Mouse (Mus musculus): ENCODE data around the gene Cenph.
"Not testable (repeated sequence)": the region's sequence is repeated elsewhere in the genome, so short reads cannot be mapped to it uniquely, and the experiment has no call there.

Cenph gene

DNA sequence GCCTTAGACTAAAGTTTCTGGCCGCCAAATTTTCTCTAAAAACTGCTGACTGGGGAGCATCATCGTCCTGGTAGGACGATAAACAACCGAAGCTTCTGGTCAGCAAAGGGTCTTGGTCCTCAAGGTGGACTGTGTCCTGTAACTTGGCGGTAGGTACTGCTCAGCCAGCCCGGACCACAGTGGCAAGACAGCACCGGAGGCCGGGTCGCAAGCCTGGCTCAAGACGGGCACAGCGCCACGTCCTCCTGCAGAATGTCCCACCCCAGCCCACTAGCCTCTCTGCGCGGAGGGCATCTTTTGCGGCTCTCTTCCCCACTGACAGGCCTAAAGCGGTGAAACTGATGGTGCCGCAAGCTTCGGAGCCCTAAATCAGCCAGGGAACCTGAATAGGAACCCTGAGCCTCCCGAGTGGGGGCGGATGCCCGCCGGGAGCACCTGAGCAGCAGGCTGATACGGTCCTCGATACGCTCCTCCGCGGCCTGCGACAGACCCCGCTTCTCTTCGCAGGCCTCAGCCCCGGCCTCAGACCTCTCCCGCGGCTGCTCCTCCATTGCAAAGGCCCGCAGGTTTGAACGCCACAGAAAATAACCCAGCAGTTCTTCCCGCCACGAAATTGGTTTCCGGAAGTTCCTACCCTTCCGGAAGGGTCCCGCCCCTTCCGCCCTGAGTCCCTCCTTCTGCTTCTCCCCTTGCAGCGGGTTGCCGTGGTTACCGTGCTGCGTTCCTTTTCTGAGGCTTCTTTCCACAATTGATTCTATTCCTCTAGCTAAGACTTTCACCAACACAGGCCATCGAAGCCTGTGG lies at the start of gene Cenph:
Cenph (minus strand) TSS at position 648 of the 804 bp plus-strand sequence.
- in situ Hi-C loops (cut with MboI; ENCODE audit: low pct_unique_long_range_greater_than_20kb in 1 of 2, low sequenced_read_pairs in 2 of 2, unreplicated experiment in 1 of 2), result no loop called here

DNA sequence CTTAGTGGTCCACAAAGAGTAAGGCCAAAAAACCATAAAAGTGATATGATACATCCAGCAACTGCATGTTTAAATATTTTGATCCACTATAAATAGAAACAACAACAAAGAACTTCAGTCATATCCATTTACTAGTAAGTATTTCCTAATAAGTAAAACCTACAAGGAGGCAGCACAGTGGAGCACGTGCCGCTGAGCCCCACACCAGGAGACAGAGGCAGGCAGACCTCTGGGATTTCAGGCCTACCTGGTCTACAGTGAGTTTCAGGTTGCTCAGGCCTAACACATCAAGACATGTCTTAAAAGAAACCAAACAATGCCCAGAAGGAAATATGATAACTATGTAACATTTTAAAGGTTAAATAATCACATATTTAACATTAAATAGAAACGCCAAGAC lies 49.2 kb upstream of the Cenph start:
- in situ Hi-C loops (cut with MboI; ENCODE audit: low pct_unique_long_range_greater_than_20kb in 1 of 2, low sequenced_read_pairs in 2 of 2, unreplicated experiment in 1 of 2), result loop anchor here in 1 of 2 experiments (25.0 kb wide), 1 partner anchor 738 kb away; no protein-coding TSS in a partner anchor

GRCm38 (mm10) chr13:100824306-100824705 lies 48.6 kb upstream of the Cenph start:
- in situ Hi-C loops (cut with MboI; ENCODE audit: low pct_unique_long_range_greater_than_20kb in 1 of 2, low sequenced_read_pairs in 2 of 2, unreplicated experiment in 1 of 2), result loop anchor here in 1 of 2 experiments (25.0 kb wide), 1 partner anchor 737 kb away; no protein-coding TSS in a partner anchor

DNA sequence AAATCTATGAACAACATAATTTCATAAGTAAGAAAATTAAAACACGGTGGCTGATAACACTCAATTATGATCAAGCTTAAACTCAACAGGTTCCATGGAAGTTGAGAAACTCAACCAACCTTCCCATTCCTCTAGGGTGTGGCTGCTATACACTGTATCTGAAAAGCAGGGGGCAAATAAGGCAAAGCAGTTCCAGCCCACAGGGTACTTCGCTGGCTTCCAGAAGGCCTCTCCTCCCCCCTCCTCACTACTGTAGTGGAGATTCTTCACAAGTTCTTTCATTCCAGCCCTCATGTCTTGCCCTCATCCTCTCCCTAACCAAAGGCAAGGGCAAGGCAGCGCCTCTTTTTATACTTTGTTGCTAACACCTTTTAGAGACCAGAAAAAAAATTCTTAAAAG lies 48.2 kb upstream of the Cenph start:
- in situ Hi-C loops (cut with MboI; ENCODE audit: low pct_unique_long_range_greater_than_20kb in 1 of 2, low sequenced_read_pairs in 2 of 2, unreplicated experiment in 1 of 2), result loop anchor here in 1 of 2 experiments (25.0 kb wide), 1 partner anchor 737 kb away; no protein-coding TSS in a partner anchor

DNA sequence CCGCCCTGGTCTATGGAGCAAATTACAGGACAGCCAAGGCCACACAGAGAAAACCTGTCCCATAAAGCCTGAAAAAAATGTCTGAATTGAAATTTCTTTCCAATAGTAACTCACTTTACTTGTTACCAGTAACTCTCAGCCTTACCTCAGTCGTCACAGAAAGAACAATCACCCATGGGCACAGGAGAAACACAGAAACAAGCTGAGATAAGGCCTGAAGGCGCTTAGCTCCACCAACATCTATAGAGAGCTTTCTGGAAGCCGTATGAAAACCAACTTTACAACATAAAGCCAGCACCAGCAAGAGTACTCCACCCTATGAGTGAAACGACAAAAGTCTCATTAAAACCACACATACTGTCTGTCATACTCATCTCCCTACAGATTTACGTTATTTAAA lies 38.8 kb upstream of the Cenph start:
- in situ Hi-C loops (cut with MboI; ENCODE audit: low pct_unique_long_range_greater_than_20kb in 1 of 2, low sequenced_read_pairs in 2 of 2, unreplicated experiment in 1 of 2), result loop anchor here in 1 of 2 experiments (25.0 kb wide), 1 partner anchor 727 kb away; no protein-coding TSS in a partner anchor

DNA sequence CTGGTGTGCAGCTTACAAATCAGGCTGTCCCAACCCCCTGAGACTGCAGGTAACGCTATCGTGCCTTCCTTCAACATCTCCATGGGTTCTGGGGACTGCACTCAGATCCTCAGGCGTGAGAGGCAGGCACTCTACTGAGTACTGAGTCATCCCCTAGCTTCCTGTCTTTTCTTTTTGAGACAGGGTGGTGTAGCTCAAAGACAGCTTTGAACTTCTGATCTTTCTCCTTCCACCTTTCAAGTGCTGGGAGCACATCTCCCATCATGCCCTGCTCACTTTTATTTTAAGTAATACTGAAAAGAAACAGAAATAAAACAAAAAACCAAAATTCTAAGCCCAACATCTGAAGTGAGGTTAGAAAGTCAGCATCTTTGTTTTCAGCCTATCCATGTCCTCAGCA lies 30.1 kb upstream of the Cenph start:
- in situ Hi-C loops (cut with MboI; ENCODE audit: low pct_unique_long_range_greater_than_20kb in 1 of 2, low sequenced_read_pairs in 2 of 2, unreplicated experiment in 1 of 2), result loop anchor here in 1 of 2 experiments (25.0 kb wide), 1 partner anchor 718 kb away; no protein-coding TSS in a partner anchor

GRCm38 (mm10) chr13:100797171-100797570 lies 21.5 kb upstream of the Cenph start:
- in situ Hi-C loops (cut with MboI; ENCODE audit: low pct_unique_long_range_greater_than_20kb in 1 of 2, low sequenced_read_pairs in 2 of 2, unreplicated experiment in 1 of 2), result no loop called here

GRCm38 (mm10) chr13:100789083-100789482 lies 13.4 kb upstream of the Cenph start:
- in situ Hi-C loops (cut with MboI; ENCODE audit: low pct_unique_long_range_greater_than_20kb in 1 of 2, low sequenced_read_pairs in 2 of 2, unreplicated experiment in 1 of 2), result no loop called here

DNA sequence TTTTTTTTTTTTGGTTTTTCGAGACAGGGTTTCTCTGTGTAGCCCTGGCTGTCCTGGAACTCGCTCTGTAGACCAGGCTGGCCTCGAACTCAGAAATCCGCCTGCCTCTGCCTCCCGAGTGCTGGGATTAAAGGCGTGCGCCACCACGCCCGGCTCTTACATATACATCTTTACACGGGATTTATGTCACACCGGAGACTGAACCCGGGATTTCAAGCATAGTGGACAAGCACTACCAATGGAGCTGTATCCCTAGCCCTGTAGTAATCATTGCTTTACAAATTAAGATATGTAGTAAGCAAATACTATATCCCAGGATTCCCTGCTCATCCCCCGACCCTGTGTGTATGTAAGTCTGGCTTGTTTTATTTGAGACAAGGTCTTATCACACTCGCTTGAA lies 12.4 kb upstream of the Cenph start:
- in situ Hi-C loops (cut with MboI; ENCODE audit: low pct_unique_long_range_greater_than_20kb in 1 of 2, low sequenced_read_pairs in 2 of 2, unreplicated experiment in 1 of 2), result not testable (repeated sequence)

- in situ Hi-C loops (cut with MboI; ENCODE audit: low pct_unique_long_range_greater_than_20kb in 1 of 2, low sequenced_read_pairs in 2 of 2, unreplicated experiment in 1 of 2), result no loop called here
Measured at GRCm38 (mm10) chr13:100787316-100788010, 11.8 kb upstream of the Cenph start.

GRCm38 (mm10) chr13:100786414-100786867 lies 10.7 kb upstream of the Cenph start, which contains the start of gene Ccnb1:
TSS of gene Ccnb1 (minus strand) at chr13:100786570.
- in situ Hi-C loops (cut with MboI; ENCODE audit: low pct_unique_long_range_greater_than_20kb in 1 of 2, low sequenced_read_pairs in 2 of 2, unreplicated experiment in 1 of 2), result no loop called here

GRCm38 (mm10) chr13:100785806-100786413 lies 10.2 kb upstream of the Cenph start:
- in situ Hi-C loops (cut with MboI; ENCODE audit: low pct_unique_long_range_greater_than_20kb in 1 of 2, low sequenced_read_pairs in 2 of 2, unreplicated experiment in 1 of 2), result no loop called here

GRCm38 (mm10) chr13:100777491-100777890 lies 1.8 kb upstream of the Cenph start:
- in situ Hi-C loops (cut with MboI; ENCODE audit: low pct_unique_long_range_greater_than_20kb in 1 of 2, low sequenced_read_pairs in 2 of 2, unreplicated experiment in 1 of 2), result no loop called here

- in situ Hi-C loops (cut with MboI; ENCODE audit: low pct_unique_long_range_greater_than_20kb in 1 of 2, low sequenced_read_pairs in 2 of 2, unreplicated experiment in 1 of 2), result no loop called here
Measured at GRCm38 (mm10) chr13:100776710-100777109, 1.0 kb upstream of the Cenph start.

DNA sequence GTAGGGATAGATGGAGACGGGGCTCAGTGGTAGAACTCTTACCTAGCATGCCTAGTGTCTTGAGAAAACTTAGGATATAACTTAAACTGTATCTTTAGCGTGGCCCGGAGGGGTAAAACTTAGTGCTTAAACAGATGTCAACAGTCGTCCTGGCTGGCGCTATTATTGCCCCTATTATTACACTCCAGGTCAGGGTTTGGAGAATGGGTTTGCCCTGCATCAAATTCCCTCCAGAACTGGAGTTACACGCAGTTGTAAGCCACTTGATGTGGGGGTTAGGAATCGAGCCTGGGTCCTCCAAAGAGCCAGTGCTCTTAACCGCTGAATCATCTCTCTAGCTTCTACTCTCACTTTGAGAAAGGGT lies 339 bp upstream of the Cenph start:
- in situ Hi-C loops (cut with MboI; ENCODE audit: low pct_unique_long_range_greater_than_20kb in 1 of 2, low sequenced_read_pairs in 2 of 2, unreplicated experiment in 1 of 2), result no loop called here

GRCm38 (mm10) chr13:100774704-100775103 lies 995 bp downstream of the Cenph start:
- in situ Hi-C loops (cut with MboI; ENCODE audit: low pct_unique_long_range_greater_than_20kb in 1 of 2, low sequenced_read_pairs in 2 of 2, unreplicated experiment in 1 of 2), result no loop called here

DNA sequence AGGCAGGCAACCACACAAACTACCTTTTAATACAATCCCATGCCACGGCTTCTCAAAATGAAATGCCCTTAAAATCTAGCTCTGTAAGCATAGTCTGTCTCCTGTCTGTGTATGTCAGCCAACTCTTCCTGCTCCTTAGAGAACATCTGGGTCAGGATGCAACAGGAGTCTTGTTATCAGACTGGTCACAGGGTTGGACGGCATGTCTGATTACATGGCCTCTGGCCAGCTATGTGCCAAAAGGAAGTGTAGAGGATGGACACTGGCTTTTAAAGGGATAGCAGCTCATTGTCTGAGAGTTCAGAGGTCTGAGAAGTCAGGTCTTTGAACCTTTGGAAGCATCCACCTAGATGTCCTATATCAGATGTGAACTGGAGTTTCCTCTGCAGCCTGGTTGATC lies 20.4 kb downstream of the Cenph start:
- in situ Hi-C loops (cut with MboI; ENCODE audit: low pct_unique_long_range_greater_than_20kb in 1 of 2, low sequenced_read_pairs in 2 of 2, unreplicated experiment in 1 of 2), result no loop called here

- in situ Hi-C loops (cut with MboI; ENCODE audit: low pct_unique_long_range_greater_than_20kb in 1 of 2, low sequenced_read_pairs in 2 of 2, unreplicated experiment in 1 of 2), result no loop called here
Measured at GRCm38 (mm10) chr13:100754186-100754585, 21.5 kb downstream of the Cenph start.

GRCm38 (mm10) chr13:100753011-100753410 lies 22.7 kb downstream of the Cenph start:
- in situ Hi-C loops (cut with MboI; ENCODE audit: low pct_unique_long_range_greater_than_20kb in 1 of 2, low sequenced_read_pairs in 2 of 2, unreplicated experiment in 1 of 2), result no loop called here
